Mouse (Mus musculus): ENCODE results near the gene Tnr.
"Not testable (repeated sequence)": the region's sequence is repeated elsewhere in the genome, so short reads cannot be mapped to it uniquely, and the experiment has no call there.

Gene Tnr

DNA sequence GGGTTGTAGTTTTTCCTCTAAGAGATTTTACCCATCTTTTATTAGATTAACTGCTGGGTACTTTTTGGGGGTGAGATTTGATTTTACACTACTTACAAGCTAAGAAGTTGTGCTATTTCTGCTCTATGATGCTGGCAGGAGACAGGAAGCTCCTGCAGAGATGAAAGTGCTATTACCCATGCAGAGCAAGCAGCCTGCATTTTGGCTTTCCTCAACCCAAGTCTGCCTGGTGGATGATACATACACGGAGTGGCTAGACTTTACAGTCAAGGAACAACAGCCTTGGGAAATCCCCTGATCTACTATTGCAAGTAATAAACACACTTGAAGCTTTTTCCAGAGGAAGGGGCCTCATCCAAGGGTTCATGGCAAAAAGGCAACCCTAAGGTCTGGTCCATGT lies 430.0 kb downstream of the Tnr start:
- DNase-seq (ENCODE audit: extremely low spot score): no peak

DNA sequence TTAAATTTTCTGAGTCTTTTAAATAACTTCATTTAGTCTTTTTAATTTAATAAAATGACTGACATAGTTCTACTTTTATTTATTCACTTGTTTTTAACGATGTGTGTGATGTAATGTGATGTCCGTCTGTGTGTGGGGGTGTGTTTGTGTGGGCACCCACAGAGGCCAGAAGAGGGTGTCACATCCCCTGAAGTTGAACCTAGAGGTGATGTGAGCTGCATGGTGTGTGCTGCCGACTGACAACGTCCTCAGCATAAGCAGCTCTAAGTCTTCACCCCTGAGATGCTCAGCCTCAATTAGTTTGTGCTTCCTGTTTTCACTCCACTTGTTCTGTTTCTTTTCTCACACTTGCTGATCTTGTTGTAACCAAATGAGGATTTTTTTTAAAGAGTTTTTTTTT lies 439.8 kb downstream of the Tnr start:
- DNase-seq (ENCODE audit: extremely low spot score): no peak

DNA sequence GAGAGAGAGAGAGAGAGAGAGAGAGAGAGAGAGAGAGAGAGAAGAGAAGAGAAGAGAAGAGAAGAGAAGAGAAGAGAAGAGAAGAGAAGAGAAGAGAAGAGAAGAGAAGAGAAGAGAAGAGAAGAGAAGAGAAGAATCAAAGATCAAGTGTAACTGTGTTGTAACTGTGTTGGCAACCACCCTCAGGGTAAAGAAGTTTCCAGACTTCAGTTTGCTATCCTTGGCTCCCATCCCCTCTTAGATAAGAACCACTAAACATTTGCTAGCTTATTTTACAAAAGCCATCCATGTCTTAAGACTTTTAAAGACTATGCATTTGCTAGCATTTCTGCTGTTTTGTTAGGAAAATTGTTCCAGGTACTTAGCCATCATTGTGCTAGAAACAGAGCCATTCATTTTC lies 442.7 kb downstream of the Tnr start:
- not testable (repeated sequence) for DNase-seq (ENCODE audit: extremely low spot score)

DNA sequence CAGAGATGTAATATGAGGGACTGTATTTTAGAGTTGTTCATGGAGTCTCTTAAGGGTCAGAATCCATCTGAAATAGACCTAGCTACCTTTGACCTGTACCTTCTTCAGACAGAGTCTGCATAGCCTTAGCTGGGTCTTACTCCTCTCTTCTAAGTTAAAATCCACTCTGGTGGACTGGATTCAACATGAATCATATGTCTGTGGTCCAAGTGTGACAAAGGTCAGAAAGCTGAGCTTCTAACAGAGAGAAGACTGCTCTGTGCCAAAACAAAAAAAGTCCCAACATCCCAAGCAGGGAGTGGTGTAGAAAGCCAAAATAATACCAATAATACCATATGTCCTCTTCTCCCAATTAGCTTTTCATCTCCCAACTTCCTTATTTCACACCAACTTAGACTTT lies 444.8 kb downstream of the Tnr start:
- no peak for DNase-seq (ENCODE audit: extremely low spot score)

DNA sequence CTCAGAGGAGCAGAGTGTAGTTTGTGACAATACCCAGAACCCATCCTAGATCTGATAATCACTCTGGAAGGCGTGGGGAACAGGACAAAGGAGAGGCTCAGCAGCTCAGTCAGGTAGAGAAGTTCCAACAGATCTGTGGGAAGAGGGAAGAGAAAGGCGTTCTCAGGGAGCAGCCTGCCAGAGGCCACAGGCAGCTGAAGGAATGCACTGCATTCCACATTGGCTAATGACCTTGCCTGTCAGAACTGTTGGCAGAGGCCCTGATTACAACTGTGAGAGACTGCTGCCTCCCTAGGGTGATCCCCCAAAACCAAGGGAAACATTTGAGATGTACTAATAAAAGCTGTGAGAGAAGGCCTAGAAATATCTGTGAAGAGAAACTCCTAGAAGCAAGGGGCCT lies 454.2 kb downstream of the Tnr start:
- DNase-seq (ENCODE audit: extremely low spot score): no peak

DNA sequence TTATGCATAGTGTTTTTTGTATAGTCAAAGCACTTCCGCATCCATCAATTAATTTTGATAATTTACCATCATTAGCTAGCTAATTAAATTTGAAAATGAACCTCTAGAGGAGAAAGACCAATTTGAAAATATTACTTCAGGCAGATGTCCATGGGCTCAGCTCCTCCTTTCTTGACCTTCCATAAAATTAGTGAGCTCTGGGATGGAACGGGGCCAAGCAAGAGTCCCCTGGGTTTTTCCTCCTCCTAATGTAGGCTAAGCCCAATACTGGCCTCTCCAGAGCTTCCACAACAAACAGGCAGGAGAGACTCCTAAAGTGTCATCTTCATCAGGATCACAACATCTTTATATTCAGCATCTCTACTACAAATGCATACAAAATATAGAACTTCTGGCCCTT lies 455.5 kb downstream of the Tnr start:
- DNase-seq (ENCODE audit: extremely low spot score): no peak

DNA sequence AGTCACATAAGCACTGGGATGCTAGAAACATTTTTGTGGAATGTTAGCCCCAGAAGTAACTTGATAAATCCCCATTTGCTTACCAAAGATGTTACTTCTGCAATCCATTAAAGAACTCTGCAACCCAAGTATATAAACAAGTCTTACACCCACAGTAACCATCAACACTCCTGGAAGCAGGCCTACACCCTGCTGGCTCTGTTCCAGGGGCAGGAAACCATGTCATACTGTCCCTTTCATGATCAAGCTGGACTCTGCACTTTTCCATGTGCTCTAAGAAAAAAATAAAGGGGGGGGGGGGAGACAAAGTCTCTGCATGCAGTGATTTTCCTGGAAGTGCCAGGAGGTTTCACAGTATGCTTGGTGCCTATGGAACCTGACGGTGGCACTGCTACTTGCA lies 456.8 kb downstream of the Tnr start:
- DNase-seq (ENCODE audit: extremely low spot score): no peak
